Mouse (Mus musculus): Measurements from ENCODE around the gene Amz2.

DNA sequence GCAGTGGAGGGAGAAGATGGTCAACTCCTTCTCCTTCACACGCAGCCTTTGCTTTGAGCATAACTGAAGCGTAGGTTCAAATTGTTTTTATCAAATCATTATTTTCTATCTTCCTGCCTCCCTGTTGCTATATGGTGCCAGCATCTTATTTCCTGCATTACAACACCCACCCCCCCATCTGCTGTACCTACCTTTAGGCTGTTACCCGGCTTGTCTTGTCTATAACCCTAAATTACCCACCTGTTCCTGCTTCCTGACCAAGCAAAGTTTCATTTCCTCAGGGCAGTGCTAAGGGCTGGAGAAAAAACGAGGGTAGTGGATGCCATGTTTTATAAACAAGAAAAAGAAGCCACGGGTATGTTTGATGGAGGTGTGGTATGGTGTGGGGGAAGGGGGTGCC lies 4.5 kb upstream of the Amz2 start:
- TF ChIP-seq CTCF (conservative IDR thresholded peaks at IDR 0.05; ENCODE audit: low read length) (no peak), POU5F1 (IDR thresholded peaks at IDR 0.05; ENCODE audit: borderline replicate concordance, low read length) (no peak)

Measured in E14TG2a.4 (cell line).